Mouse (Mus musculus): ENCODE data around the gene Lims1. TPM values are rescaled to one million over a fixed set of nuclear protein-coding genes. Genes with fewer than 3 reads are reported as not detected.

Gene Lims1
- polyA plus RNA-seq, 1 experiment from 2014 or later: 208 TPM

GRCm38 (mm10) chr10:58343552-58343951, 20.3 kb downstream of the Lims1 start:
- no peaks in the 10 kb centered on the region for H3K27me3 ChIP-seq (ENCODE audit: insufficient read depth, low read length)
- ATAC-seq (ENCODE audit: insufficient read depth) (no peak), DNase-seq (no peak)
- no peak overlapping the region for H3K9ac ChIP-seq
- H3K27ac ChIP-seq (ENCODE audit: low read depth): no peak overlapping the region
- H3K4me2 ChIP-seq: no peak overlapping the region
- WGBS: 82% methylated on average over 3 of the region's 3 CpGs
- no peaks in the 10 kb centered on the region for H3K9me3 ChIP-seq (ENCODE audit: low read depth, low read length)
- H3K4me3 ChIP-seq (ENCODE audit: low read depth, low read length): no peak overlapping the region
- H3K36me3 ChIP-seq (ENCODE audit: insufficient read depth): no peaks in the 10 kb centered on the region
- peaks cover 18% of the 10 kb centered on the region for H3K4me1 ChIP-seq (ENCODE audit: insufficient read depth)
- no peak for TF ChIP-seq CTCF (IDR thresholded peaks at IDR 0.05; ENCODE audit: low read depth)

DNA sequence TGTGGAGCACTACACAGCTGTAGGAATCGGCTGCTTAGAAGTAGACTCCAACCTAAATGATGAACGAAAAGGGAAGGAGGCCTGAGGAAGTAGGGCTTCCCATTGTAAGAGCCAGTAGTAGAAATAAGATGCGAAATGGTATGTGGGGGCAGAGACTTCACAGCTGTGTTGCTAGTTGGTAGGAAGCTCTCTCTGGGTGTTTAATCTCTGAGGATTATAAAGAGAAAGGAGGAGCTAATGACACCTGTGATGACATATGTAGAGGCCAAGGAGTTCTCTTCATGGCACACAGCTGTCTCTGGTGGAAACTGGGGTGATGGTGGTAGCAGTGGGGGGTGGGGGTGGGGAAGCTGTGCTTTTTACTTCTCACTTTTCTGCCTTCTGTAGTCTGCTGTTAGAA, 27.3 kb downstream of the Lims1 start:
- Histone ChIP-seq H3K4me2 (no peak overlapping the region), H3K9ac (no peak overlapping the region), H3K9me3 (ENCODE audit: low read depth, low read length) (no peaks in the 10 kb centered on the region), H3K27ac (ENCODE audit: low read depth) (no peak overlapping the region), H3K4me3 (ENCODE audit: low read depth, low read length) (no peak overlapping the region), H3K27me3 (ENCODE audit: insufficient read depth, low read length) (no peaks in the 10 kb centered on the region), H3K36me3 (ENCODE audit: insufficient read depth) (no peaks in the 10 kb centered on the region), H3K4me1 (ENCODE audit: insufficient read depth) (no peaks in the 10 kb centered on the region)
- DNase-seq (no peak), ATAC-seq (ENCODE audit: insufficient read depth) (no peak)
- WGBS: 71% methylated on average over 3 of the region's 3 CpGs
- TF ChIP-seq CTCF (IDR thresholded peaks at IDR 0.05; ENCODE audit: low read depth): no peak

DNA sequence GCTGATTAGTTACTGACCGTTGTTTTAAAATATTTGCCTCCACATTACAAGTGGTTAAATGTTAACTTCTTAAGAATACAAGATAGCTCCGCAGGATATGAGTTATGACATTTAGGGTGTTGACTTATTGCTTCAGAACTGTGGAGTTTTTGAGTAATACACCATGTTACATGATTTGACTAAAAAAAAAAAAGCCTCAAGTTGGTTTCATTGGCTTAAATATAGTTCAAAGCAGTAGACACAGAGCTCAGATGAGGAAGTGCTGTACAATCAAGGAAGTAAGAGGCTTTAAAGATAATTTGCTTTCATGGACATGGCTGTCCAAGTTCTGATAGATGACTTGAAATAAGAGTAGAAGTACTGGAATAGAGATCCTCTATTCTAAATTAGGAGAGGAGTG, 28.4 kb downstream of the Lims1 start:
- TF ChIP-seq CTCF (IDR thresholded peaks at IDR 0.05; ENCODE audit: low read depth): no peak
- Histone ChIP-seq H3K9me3 (ENCODE audit: low read depth, low read length) (no peaks in the 10 kb centered on the region), H3K4me1 (ENCODE audit: insufficient read depth) (no peaks in the 10 kb centered on the region), H3K36me3 (ENCODE audit: insufficient read depth) (no peaks in the 10 kb centered on the region), H3K27me3 (ENCODE audit: insufficient read depth, low read length) (no peaks in the 10 kb centered on the region), H3K4me2 (no peak overlapping the region), H3K9ac (no peak overlapping the region), H3K27ac (ENCODE audit: low read depth) (no peak overlapping the region), H3K4me3 (ENCODE audit: low read depth, low read length) (no peak overlapping the region)
- no peak for ATAC-seq (ENCODE audit: insufficient read depth)
- WGBS: 51% methylated on average over 2 of the region's 2 CpGs
- no peak for DNase-seq

- no peak overlapping the region for H3K4me2 ChIP-seq
- H3K9me3 ChIP-seq (ENCODE audit: low read depth, low read length): no peaks in the 10 kb centered on the region
- no peak for TF ChIP-seq CTCF (IDR thresholded peaks at IDR 0.05; ENCODE audit: low read depth)
- WGBS: 90% methylated on average over 3 of the region's 3 CpGs
- no peak overlapping the region for H3K27ac ChIP-seq (ENCODE audit: low read depth)
- ATAC-seq (ENCODE audit: insufficient read depth) (no peak), DNase-seq (no peak)
- 0 out of 2 replicates have a peak, but pooled peaks cover 4% of the 10 kb centered on the region for H3K36me3 ChIP-seq (ENCODE audit: insufficient read depth)
- H3K9ac ChIP-seq: no peak overlapping the region
- no peaks in the 10 kb centered on the region for H3K27me3 ChIP-seq (ENCODE audit: insufficient read depth, low read length)
- H3K4me1 ChIP-seq (ENCODE audit: insufficient read depth): no peaks in the 10 kb centered on the region
- no peak overlapping the region for H3K4me3 ChIP-seq (ENCODE audit: low read depth, low read length)
Observed at GRCm38 (mm10) chr10:58352364-58352763, 29.1 kb downstream of the Lims1 start.

- Histone ChIP-seq H3K4me1 (ENCODE audit: insufficient read depth) (no peaks in the 10 kb centered on the region), H3K9me3 (ENCODE audit: low read depth, low read length) (no peaks in the 10 kb centered on the region), H3K4me3 (ENCODE audit: low read depth, low read length) (no peak overlapping the region), H3K27me3 (ENCODE audit: insufficient read depth, low read length) (no peaks in the 10 kb centered on the region), H3K36me3 (ENCODE audit: insufficient read depth) (peaks cover 13% of the 10 kb centered on the region; the same call in 1 of the 2 replicates), H3K9ac (no peak overlapping the region), H3K4me2 (no peak overlapping the region), H3K27ac (ENCODE audit: low read depth) (peak overlapping the region; percentile 46)
- TF ChIP-seq CTCF (IDR thresholded peaks at IDR 0.05; ENCODE audit: low read depth): no peak
- ATAC-seq (ENCODE audit: insufficient read depth): no peak
- no peak for DNase-seq
- 43% methylated on average over 3 of the region's 3 CpGs for WGBS
Observed at GRCm38 (mm10) chr10:58354561-58354960, 31.3 kb downstream of the Lims1 start.

DNA sequence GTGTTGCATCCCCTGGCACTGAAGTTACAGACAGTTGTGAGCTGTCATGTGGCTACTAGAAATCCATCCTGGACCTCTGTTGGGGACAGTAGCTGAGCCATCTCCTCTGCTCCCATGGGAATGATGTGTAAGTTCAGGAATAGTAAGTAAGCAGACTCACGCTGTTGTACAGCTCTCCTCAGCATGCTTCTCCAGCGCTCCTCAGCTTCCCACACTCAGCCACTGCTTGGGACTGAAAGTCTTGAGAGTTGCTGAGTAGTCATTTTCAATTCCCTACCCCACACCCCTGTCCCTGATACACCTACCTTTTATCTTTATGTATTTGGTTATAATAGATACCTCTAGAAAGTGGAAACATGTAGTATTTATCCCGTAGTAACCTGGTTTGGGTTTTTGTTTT, 33.2 kb downstream of the Lims1 start:
- Histone ChIP-seq H3K4me1 (ENCODE audit: insufficient read depth) (no peaks in the 10 kb centered on the region), H3K36me3 (ENCODE audit: insufficient read depth) (peaks cover 21% of the 10 kb centered on the region; the same call in 1 of the 2 replicates), H3K9me3 (ENCODE audit: low read depth, low read length) (no peaks in the 10 kb centered on the region), H3K4me3 (ENCODE audit: low read depth, low read length) (no peak overlapping the region), H3K9ac (no peak overlapping the region), H3K27ac (ENCODE audit: low read depth) (no peak overlapping the region), H3K4me2 (no peak overlapping the region), H3K27me3 (ENCODE audit: insufficient read depth, low read length) (no peaks in the 10 kb centered on the region)
- no peak for TF ChIP-seq CTCF (IDR thresholded peaks at IDR 0.05; ENCODE audit: low read depth)
- ATAC-seq (ENCODE audit: insufficient read depth) (no peak), DNase-seq (no peak)
- WGBS: 81% methylated on average over 3 of the region's 3 CpGs

DNA sequence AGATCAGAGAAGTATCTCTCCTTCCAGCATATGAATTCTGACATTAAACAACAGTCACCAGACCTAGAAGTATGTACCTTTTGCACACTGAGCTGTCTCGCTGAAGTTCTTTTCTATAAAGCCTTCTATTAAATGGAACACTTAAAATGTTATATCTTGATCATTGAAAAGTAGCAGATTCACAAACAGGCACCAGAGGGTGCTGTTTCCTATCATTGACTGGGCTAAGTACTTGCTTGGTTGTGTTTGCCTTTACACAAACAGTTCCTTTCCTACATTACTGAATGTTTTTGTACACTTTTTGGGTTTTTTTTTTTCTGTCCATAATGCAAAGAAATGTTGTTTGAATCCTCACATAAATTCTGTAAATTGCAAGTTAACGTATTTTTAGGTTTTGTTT, 35.9 kb downstream of the Lims1 start:
- H3K4me1 ChIP-seq (ENCODE audit: insufficient read depth): no peaks in the 10 kb centered on the region

GRCm38 (mm10) chr10:58359952-58360351, 36.7 kb downstream of the Lims1 start:
- H3K27ac ChIP-seq (ENCODE audit: low read depth): no peak overlapping the region
- no peaks in the 10 kb centered on the region for H3K27me3 ChIP-seq (ENCODE audit: insufficient read depth, low read length)
- TF ChIP-seq CTCF (IDR thresholded peaks at IDR 0.05; ENCODE audit: low read depth): no peak
- no peak overlapping the region for H3K9ac ChIP-seq
- DNase-seq (no peak), ATAC-seq (ENCODE audit: insufficient read depth) (no peak)
- H3K4me3 ChIP-seq (ENCODE audit: low read depth, low read length): no peak overlapping the region
- WGBS: 79% methylated on average over 7 of the region's 7 CpGs
- peaks cover 21% of the 10 kb centered on the region; the same call in 1 of the 2 replicates for H3K36me3 ChIP-seq (ENCODE audit: insufficient read depth)
- 0 out of 2 replicates have a peak, but pooled peaks cover 3% of the 10 kb centered on the region for H3K4me1 ChIP-seq (ENCODE audit: insufficient read depth)
- H3K9me3 ChIP-seq (ENCODE audit: low read depth, low read length): no peaks in the 10 kb centered on the region
- no peak overlapping the region for H3K4me2 ChIP-seq

More for the DNA sequence above, 35.9 kb downstream of the Lims1 start:
- H3K36me3 ChIP-seq (ENCODE audit: insufficient read depth): peaks cover 21% of the 10 kb centered on the region; the same call in 1 of the 2 replicates
- peak; percentile 67 for TF ChIP-seq CTCF (IDR thresholded peaks at IDR 0.05; ENCODE audit: low read depth)
- 77% methylated on average over 2 of the region's 2 CpGs for WGBS
- H3K4me3 ChIP-seq (ENCODE audit: low read depth, low read length): no peak overlapping the region
- ATAC-seq (ENCODE audit: insufficient read depth) (no peak), DNase-seq (peak; percentile 75)
- H3K9me3 ChIP-seq (ENCODE audit: low read depth, low read length): no peaks in the 10 kb centered on the region
- H3K9ac ChIP-seq: no peak overlapping the region
- no peak overlapping the region for H3K4me2 ChIP-seq
- no peak overlapping the region for H3K27ac ChIP-seq (ENCODE audit: low read depth)
- H3K27me3 ChIP-seq (ENCODE audit: insufficient read depth, low read length): no peaks in the 10 kb centered on the region
